Mouse (Mus musculus): ENCODE results near the gene Wwc2.

The Wwc2 gene

DNA sequence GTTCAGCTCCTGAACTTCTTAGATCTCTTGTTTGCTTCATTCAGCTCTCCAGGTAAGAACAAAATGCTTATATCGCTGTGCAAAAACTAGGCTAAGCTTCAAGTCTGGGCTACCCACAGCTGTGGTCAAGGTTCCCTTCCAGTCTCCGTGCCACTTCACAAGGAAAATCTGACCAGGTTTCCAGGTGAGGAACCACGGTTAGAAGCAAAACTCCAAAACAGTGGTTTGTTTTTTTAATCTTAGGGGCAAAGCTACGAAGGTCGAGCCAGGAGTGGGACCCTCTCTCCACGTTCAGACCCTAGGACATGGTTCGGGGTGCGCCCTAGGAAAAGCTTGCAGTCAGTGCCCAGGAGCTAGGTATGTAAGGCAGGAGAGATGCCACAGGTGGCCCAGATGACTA lies 1.5 kb downstream of the Wwc2 start:
- DNase-seq, result no peak

DNA sequence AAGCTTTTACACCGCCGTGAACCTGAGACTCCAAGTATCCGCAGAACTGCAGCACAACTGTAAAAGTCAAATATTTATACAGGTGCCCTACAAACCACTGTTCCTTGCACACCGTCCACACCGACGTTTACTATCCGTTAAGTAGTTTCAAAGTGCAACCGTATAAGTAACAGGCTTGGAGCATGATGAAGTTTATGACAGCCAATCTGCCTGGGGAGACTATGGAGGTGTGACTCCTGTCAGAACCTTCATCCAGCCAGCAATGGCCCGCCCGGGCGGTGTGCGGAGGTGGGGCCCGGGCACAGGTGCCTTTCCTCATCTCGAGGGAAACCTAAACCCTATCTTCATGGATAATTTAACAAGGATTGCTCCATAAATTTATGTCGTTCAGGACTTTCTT lies 2.6 kb downstream of the Wwc2 start:
- DNase-seq, result peak in 1 of 2 experiments; percentile 48

DNA sequence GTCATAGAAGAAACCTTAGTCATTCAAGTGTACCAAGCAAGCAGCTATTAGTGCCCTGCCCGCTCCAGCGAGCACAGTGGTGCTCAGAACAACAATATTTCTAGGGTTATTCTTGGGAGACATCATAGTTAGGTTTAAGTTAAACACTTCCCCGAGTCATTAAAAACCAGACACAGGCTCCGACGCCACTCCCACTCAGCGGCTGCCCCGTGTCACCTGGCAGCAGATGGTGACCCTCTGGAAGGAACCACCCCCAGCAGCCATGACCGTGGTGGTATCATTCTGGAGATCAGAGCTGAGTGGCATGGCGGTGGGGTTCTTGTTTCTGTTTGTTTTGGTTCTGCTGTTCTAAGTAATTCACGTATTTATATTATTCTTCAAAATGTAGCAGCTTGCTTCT lies 5.1 kb downstream of the Wwc2 start:
- DNase-seq, result peak; percentile 49 to 63

DNA sequence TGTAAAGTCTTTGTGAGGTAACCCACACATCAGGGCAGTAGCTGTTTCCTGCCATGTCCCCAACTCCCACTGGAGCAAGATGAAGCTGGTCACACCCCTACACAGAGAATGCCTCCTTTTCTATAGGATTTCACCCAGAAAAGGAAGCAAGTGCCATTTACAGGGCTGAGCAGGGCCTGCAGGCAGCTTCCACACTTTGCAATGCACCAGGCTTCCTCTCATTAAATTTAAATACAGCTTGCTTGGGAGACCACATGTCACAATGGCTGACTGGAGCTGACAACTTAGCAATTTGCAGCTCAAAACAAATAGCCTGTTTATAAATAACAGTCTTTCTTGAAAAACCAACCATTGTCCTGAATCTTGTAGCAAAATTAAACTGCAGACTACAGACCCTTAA lies 5.5 kb downstream of the Wwc2 start:
- DNase-seq, result no peak

DNA sequence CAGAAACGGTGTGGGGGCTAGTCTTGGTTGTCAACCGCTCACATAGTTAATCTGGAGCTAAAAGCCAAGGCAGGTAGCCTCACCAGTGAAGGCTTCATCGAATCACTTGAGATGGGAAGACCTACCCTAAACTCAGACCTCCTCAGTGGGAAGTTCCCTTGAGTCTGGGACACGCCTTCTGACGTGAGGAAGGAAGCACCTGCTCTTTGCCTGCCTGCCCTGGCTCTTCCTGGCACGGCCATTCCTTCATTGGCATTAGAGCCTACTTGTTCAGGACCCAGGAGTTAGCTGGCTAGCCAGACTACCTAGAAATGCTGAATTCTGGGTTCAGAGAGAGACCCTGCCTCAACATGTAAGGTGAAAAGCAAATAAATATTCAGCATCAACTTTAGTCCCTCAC lies 9.6 kb downstream of the Wwc2 start:
- DNase-seq, result no peak

DNA sequence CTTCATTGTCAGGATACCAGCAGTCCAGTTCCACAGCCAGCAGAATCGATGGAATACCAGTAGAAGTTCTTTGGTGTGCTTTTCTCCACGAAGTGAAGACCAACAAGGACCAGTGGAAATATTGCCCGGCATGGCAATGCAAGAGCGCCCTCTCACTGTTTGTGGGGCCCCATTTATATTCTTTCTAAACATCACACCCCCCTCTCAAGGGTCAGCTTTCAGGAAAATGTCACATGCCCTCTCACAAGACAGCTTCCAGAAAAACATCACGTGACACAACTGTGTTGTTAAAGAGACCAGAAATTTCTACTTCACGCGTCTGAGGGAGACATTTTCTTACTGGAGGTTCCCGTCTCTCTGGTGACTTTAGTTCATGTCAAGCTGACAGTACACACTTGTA lies 10.8 kb downstream of the Wwc2 start:
- no peak for DNase-seq

DNA sequence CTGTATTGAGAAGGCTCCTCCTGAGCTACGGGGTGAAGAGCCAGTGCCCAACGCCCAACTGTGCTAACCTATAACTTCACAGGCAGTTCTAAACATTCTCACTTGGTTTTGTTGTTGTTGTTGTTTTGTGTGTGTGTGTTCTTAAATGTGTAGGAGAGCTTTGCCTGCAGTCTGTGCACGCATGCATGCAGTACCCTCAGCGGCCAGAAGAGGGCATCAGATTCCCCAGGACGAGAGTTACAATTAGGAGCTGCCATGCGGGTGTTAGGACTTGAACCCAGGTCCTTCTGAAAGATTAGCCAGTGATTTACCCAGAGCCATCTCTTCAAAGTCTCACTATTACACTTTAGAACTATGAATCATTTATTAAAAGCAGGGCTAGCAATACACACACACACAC lies 12.0 kb downstream of the Wwc2 start:
- peak in 1 of 2 experiments; percentile 55 for DNase-seq

DNA sequence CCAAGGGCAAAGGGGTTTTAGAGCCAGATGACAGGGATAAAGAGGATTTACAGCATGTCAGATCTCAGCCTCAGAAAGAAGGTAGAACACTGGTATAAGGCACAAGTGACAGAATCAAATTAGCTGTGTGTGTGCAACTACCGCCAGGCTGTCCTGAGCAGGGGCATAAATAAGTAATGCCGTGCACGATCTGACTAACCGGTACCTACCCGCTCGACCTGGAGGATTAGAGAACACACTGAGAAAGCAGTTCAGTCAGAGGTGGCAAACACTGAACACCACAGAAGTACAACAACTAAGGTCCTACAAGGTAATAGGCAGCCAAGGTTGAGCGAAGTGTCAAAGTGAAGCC lies 15.8 kb downstream of the Wwc2 start:
- no peak for DNase-seq

DNA sequence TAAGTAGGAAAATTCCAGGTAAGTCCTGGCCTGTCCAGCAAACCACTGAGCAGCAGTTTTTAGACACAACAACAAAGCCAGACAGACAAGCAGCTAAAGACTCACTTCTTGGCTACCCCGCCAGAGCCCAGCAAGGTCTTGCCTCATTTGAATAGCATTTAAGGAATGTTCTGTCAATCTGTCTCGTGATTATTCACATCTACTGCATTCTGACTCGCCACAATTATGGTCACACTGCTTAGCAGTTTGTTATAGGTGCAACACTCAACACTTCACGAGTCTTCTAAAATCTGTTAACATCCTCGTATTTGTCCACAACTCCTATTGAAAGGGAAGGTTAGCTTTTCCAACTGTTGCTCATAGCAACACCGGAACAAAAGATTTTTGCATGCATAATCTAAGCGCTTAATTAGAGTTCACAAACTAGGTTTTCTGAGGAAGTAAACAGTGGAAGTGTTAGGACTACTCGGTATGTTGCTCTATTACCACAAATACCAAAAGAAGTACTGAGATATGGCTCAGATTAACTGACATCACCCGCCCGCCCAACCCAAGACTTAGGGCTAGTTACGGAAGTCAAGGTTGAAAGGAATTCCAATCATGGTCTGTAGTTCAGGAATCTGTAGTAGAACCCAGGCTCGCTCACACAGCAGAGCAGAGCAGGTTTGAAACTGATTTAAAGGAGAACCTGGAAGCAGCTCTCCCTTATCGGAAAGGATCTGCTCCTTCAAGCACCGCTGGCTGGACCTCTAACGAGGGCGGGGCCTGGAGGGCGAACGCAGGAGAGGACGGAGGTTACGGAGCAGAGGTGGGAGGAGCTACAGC lies 16.4 kb downstream of the Wwc2 start:
- peak; percentile 76 to 85 for DNase-seq

DNA sequence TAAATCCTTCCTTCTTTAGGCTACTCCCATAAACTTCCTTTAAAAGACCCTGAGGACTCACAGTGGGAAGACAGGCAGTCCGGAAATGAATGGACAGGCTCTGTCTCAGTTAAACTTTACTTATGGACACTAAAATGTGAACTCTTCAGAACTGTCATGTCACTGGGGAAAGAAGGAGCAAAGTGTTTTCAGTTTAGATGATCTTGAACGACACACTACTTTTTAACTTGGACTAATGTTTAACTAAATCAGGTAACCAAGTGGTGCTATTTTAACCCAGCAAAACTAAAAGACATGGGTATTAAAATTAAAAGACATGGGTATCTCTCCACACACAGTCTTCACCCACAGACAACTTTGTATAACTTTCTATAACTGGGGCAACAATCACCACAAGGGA lies 19.6 kb downstream of the Wwc2 start:
- no peak for DNase-seq

DNA sequence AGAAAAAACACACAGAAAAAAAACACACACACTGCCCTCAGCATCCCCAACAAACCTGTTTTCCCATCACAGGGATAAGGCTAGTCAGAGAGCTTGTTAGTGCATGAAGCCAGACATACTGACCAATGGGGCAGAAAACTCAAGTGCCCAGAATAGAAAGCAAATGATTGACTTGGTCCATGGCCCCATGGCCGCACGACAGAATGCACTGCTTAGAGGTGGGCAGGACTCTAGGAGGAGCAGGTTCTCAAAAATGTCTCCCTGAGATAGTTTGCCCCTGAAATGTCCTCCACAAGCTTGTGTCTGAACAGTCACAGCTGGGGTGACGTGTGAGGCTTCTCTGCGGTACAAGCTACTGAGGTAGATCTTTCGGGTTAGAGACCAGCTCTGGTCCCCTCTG lies 20.1 kb downstream of the Wwc2 start:
- DNase-seq, result peak; percentile 66 to 80

DNA sequence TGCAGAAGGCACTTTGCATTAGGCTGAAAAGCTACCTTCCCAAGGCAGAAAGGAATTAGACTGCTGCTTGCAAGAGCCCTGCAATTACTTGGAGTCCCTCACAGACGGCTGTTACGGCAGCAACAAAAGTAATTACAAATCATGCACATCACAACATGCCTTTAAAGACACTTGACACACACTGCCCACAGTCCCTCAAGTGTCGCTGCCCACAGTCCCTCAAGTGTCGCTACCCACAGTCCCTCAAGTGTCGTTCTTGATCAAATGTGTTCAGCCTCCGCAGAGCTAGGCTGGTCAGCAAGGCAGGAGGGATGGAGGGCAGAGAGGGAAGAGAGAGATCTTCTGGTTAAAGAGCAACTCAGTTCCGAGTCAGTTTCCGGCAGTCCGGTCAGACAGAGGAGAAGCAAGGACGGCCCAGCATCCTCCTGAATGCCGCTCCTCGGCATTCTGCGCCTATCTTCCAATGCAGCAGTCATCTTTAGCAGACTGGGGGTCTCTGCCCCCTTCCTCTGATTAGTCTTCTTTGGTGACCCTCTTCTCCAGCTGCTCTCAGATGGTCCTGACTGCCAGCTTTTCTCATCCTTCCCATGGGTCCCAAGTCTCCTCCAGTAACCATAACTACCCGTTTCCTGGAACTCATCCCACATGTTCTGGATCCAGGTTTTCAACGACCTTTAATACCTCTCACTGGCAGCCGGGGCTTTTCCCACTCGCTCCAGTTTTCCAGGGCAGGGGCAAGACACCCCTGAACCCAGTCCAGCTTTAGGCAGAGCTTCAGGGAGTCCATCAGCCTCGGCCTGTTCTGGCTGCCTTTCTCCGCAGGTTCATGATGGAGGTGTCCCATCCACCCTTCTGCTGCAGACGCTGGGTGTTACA lies 23.4 kb downstream of the Wwc2 start:
- DNase-seq, result no peak

DNA sequence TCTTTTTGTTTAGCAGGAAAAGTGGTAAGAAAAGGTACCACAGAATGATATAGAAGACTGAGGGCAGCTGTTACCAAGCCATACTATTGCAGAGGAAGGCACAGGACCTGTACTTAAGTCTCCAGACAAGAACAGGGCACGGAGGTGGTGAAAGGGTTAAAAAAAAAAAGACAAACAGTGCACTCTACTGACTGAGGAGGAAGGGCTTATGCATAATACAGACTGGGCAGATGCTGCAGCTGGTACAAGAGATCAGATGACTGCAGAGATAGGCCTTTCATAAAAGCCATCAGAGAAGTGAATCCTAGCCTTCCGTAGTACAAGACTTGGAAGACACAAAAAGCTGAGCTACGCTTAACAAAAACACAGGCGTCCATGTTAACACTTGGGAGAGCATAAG lies 28.2 kb downstream of the Wwc2 start:
- DNase-seq, result no peak

DNA sequence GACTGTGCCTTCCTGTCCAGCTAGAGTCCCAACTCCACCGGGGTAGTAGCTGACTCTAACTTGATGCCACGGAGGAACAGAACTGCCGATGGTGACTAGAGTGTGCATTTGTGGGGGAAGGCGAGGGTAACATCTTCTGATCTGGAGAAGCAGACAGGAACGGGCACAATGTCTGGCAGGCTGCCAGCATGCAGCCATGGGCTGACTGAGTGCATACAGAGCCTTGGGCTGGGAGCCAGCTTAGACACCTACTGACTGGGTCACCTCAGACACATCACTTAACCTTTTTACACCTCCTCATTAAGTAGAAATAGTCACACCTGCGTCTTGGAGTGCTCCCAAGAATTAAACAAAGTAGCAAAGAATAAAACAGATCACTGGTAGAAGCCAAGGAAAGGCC lies 28.7 kb downstream of the Wwc2 start:
- peak; percentile 74 to 83 for DNase-seq

DNA sequence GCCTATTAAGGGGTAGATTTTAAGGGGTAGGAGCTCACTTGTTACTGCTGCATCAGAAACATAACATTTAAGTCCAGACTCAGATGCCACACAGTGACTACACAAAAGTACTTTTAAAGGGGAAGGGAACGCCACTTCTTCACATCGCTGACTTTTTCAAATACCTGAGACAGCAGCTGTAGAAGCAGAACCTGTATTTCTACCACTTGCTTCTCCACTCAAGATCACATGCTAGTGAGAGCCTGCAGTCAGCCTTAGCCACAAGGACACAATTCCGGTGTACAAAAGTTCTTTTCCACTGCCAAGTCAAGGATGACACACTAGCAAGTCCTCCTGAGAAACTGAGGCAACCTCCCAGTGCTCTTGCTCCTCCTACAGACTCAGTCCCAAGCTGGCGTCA lies 33.2 kb downstream of the Wwc2 start:
- no peak for DNase-seq

DNA sequence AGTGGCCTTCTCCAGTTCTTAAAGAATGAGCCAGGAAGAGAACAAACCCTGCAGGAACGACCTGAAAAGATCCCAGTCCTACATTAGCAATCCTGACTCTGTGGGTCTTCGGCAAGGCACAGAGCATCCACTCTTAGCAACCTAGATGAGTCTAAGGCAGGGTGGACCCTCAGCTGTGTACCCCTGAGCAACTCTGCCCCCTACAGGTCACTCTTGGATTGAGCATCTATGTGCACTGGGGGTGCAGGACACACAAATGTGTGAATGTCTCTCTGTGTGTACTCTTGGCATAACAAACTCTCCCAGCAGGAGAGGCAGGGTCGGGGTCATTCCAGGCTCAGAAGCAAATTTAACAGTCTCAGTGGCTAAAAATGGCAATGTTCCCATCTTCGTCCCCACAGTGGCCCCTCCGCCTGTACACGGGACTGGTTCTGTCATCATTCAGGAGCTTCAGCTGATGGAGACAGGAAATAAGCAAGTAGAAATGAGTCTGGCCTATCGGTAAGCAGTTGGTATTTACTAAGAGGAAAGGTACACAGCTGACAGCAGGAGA lies 39.3 kb downstream of the Wwc2 start:
- DNase-seq, result peak; percentile 54 to 56

DNA sequence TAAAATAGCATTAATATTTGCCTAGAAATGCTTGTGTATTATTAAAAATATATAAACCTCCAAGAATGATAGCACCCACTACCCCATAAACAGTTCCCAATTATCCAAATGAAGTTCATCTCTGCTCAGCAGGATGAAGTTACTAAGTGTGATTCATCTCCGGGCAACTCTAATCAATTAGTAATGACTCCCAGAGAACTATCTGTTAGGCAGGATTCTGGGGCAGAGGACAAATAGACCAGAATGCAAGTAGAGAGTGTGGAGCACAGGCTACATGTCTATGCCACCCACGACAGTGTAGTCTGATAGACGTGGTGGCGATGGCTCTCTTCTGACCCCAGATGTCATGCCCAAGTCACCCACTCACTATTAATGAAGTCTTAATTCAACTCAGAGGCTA lies 41.9 kb downstream of the Wwc2 start:
- DNase-seq, result no peak

DNA sequence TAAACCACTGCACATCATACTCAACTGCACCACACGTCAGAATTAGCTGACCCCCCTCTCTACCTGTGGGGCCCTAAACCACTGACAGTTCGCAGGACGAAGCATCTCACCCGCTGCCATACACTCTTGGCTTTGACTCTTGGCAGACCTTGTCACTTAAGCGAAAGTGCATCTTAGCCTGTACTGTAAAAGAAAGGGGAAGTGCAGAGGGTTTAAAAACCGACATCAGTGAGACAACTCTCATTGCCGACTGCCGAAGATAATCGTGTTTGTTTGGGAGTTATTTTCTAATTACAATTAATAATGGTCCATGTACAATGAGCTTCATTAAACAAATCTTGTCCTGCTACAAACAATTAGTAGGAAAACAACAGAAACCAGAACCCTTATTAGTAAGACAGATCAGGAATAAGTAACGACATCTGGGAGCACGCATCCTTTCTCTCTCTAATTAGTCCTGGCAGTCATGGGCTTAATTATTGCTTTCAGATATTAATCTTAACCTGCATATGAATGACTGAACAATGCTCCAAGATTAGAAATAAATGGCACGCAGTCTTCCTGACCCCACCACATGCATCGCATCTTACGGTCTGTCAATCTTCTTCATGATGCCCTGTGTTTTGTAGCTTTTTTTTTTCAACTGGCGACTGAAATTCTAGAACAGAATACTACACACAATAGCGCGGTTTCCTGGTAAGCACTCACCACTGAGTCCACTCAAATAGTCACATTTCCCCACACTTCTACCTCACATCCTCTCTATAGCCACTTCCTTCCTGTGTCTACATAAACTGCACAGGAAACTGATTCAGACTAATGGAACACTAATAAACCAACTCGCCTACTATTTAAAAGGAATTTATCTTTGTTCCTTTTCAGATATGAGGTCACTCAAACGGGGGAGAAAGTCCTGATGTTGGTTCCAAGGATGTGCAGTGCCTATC lies 42.8 kb downstream of the Wwc2 start:
- DNase-seq, result no peak

DNA sequence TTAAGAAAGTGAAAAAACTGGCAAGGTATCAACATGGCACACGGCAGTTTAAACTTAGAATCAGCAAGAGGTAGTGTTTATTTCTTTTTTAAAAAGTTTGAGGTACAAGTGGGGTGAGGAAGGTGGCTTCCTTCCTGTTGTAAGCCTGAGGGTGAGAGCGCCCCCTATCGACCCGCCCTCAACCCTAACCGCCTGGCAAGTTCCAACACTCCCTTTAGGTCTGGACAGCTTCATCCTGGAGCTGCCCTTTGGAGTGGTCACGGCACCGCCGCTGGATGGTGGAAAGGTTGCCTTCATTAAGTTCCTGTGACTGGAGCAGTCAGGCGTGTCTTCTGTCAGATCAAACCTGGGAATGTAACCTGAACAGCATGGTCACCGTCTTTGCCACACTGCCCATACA lies 47.7 kb downstream of the Wwc2 start:
- DNase-seq, result peak; percentile 45 to 64

DNA sequence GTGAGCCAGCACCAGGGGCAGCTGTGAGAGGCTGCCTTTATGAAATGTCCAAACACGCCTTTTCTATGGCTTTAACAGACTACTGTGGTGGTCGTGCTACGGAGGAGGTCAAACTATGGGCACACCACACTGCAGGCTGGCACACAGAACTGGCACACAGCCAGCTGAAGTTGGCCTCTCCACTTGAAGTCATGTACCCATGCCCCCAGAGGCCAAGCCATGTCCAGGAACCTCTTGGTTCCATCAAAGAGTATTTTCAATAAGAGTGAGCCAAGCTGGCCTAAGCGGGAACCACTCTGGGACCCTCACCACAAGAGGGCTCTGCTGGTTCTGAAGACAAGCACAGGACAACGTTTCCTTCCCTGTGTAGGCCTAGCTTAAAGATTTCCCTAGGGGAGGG lies 49.7 kb downstream of the Wwc2 start:
- DNase-seq, result peak; percentile 59 to 69

DNA sequence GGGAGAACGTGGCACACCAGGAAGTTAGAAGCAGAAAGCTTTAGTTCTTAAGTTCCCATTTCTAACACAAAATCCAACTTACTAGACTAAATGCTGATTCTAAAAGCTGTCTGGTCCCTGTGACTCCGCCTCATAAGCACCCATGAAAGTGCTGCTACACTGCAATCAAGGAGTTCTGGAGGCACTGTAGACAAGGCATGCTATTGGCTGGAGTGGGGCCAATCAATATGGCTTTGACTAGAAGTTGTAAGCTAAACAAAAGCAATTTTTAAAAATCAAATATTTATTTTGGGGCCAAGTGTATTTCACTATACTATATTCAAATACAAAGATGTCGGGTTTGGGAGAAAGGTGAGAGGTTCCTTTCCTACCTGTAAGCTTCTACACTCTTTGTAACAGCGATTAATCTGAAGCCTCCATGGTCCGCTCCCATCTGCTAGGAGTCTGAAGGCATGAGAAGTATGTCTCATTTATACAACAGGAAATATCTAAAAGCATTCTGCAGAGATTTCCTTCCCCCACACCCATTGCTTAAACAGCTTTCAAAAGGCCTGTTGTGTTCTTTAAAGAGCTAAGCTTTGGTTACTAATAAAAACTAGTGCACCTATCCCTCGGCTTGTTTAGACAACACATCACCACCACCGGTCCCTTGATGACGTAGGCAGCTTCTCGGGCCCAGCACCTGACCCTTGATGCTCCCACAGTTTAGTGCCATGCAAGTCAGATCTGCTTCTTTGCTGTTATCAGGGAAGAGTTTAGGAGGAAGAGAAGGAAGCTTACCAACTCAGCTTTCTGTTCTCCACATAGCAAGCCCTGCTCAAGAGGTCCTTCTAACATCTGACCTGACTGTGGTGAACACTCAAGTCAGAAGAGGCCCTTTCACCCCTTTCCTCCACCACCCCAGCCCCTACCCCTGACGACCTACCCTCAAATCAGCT lies 50.5 kb downstream of the Wwc2 start:
- DNase-seq, result no peak

DNA sequence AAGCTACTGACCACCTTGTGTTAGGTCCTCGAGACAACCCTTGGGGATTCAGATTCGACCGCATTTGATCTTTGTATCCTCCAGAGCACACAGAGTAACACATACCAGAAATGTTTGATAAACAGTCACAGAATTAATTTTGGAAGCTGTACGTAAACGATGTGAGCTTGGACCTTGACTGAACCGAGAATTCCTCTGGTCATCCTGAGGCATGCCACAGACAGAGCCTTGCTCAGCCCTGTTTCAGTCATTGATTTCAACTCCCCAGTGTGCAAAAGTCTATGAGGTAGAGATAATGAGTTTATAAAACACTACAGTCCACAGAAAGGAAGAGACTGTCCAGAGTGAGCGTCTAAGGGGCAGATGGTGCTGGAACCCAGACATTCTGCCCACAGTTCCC lies 51.5 kb downstream of the Wwc2 start:
- no peak for DNase-seq
